Mouse (Mus musculus) neural tube, postnatal 0 days (tissue): ENCODE measurements around the gene Aldoart2. TPM values are rescaled to one million over a fixed set of nuclear protein-coding genes. Genes with fewer than 3 reads are reported as not detected.

ENCODE experiments used
- polyA plus RNA-seq: library from polyadenylated mRNA; unstranded; fragments of >200 nt; fragmentation: Nextera tagmentation; extraction: Ambion mirVana; gene quantifications from 2 replicates; pipeline ENCODE4 v1.2.1, GENCODE M21; 2015

Aldoart2 gene
- polyA plus RNA-seq, result 0.23 TPM in 1 of 2 replicates, not detected in the other

DNA sequence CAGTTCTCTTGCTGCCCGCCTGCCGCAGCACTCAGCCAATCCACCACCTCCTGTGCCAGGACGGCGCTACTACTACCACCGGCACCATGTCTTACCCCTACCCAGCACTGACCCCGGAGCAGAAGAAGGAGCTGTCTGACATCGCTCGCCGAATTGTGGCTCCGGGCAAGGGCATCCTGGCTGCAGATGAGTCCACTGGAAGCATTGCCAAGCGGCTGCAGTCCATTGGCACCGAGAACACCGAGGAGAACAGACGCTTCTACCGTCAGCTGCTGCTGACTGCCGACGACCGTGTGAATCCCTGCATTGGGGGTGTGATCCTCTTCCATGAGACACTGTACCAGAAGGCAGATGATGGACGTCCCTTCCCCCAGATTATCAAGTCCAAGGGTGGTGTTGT, at the start of gene Aldoart2:
Aldoart2 (plus strand) TSS at position 34 of the 400 bp plus-strand sequence.

DNA sequence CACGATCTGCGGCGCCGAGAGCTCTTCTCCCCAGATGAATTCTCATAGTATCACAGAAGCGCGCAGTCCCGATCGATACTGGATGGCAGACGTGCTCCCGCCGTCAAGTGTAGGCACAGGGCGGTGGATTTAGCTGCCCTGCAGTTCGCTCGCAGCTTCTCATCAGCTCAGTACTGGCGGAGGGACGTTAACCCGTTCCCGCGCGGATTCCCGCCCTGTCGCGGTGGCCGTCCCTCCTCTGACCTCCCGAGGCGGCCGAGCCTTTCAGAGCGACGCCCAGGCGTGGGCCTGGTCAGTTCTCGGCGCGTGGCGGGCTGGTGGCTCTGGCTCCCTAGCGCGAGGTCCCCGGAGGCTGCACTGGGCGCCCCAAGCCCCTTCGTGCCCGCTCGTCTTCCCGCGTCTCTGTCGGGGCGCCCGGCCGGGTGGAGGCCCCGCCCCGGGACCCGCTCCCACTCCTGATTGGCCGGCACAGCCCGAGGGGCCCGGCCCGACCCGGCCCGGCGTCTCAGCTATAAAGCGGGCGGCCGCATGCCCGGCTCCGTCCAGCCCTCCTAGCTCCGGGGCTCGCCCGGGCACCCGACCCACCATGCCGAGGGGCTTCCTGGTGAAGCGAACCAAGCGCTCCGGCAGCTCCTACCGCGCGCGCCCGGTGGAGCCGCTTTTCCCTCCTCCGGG, 34.0 kb downstream of the Aldoart2 start, which contains the start of gene Insm2:
Insm2 (plus strand) TSS at position 541 of the 675 bp plus-strand sequence.

Other genes starting within 250 kb of the Aldoart2 start
- gene Psma6, start 181.0 kb upstream of the Aldoart2 start, polyA plus RNA-seq, result 409 and 433 TPM in 2 replicates
- 68.9 and 78.2 TPM in 2 replicates for gene Nfkbia, start 72.6 kb upstream of the Aldoart2 start, polyA plus RNA-seq
- 0.74 and 0.85 TPM in 2 replicates for gene Insm2, start 34.2 kb downstream of the Aldoart2 start, polyA plus RNA-seq